Mouse (Mus musculus): ENCODE data around the gene Proser1. TPM values are rescaled to one million over a fixed set of nuclear protein-coding genes. Genes with fewer than 3 reads are reported as not detected.
A peak's percentile ranks its signal among the peaks of the same experiment; 100 is the strongest.

Proser1 gene
- total RNA-seq, 2 experiments from 2014 or later: 6.9 to 7.3 TPM

- intact Hi-C loops (cut with DNase I; ENCODE audit: low total_unique reads): no loop called here
- DNase-seq: no peak
Measured at GRCm38 (mm10) chr3:53514221-53515065, 51.0 kb downstream of the Proser1 start.

- intact Hi-C loops (cut with DNase I; ENCODE audit: low total_unique reads): no loop called here
- no peak for DNase-seq
Measured at GRCm38 (mm10) chr3:53522794-53523193, 59.3 kb downstream of the Proser1 start.

GRCm38 (mm10) chr3:53525737-53526136 is 62.3 kb downstream of the Proser1 start:
- intact Hi-C loops (cut with DNase I; ENCODE audit: low total_unique reads): loop anchor here (5.0 kb wide), 1 partner anchor 202 kb away; no protein-coding TSS in a partner anchor
- DNase-seq: peak; percentile 77

GRCm38 (mm10) chr3:53530305-53530704 is 66.8 kb downstream of the Proser1 start:
- no peak for DNase-seq
- intact Hi-C loops (cut with DNase I; ENCODE audit: low total_unique reads): no loop called here

Other genes with a start within 250 kb of the Proser1 start
- gene Nhlrc3, start 334 bp upstream of the Proser1 start, total RNA-seq (2021): 1 to 10 TPM; 2.5 to 4.2 TPM
- not detected for gene Stoml3, start 25.0 kb downstream of the Proser1 start, total RNA-seq (2021)
- gene Frem2, start 193.7 kb downstream of the Proser1 start, total RNA-seq (2021): 1 to 10 TPM; 7.0 to 9.4 TPM